Mouse (Mus musculus) CD4-positive, CD25-positive, alpha-beta regulatory T cell, adult 4 months (primary cell): Measurements from ENCODE around the gene Pptc7. TPM values are rescaled to one million over a fixed set of nuclear protein-coding genes. Genes with fewer than 3 reads are reported as not detected.

Source experiments
- ATAC-seq: one replicate; pipeline ENCODE4 v1.8.0; 2017
- polyA plus RNA-seq, 2 experiments: library from polyadenylated mRNA; unstranded; fragments of 100-300 nt; shearing (Covaris generic); gene quantifications; one replicate each; pipeline ENCODE4 v1.2.1; 2017

Pptc7 gene
- polyA plus RNA-seq, 2 experiments from 2014 or later: 17.8 to 18.7 TPM

- peak; percentile 37 for ATAC-seq
These were observed 16.3 kb upstream of the Pptc7 start for GRCm38 (mm10) chr5:122267899-122268298.

GRCm38 (mm10) chr5:122268858-122269604 is 15.1 kb upstream of the Pptc7 start:
- no peak for ATAC-seq

GRCm38 (mm10) chr5:122272821-122273220 is 11.3 kb upstream of the Pptc7 start:
- ATAC-seq: no peak

- ATAC-seq: peak; percentile 77
These were observed 9.4 kb upstream of the Pptc7 start for GRCm38 (mm10) chr5:122274785-122275184.

GRCm38 (mm10) chr5:122278946-122279345 is 5.2 kb upstream of the Pptc7 start:
- ATAC-seq: no peak

GRCm38 (mm10) chr5:122279799-122280421 is 4.3 kb upstream of the Pptc7 start:
- ATAC-seq: no peak

GRCm38 (mm10) chr5:122280422-122280826 is 3.7 kb upstream of the Pptc7 start:
- ATAC-seq: no peak

GRCm38 (mm10) chr5:122280827-122281462 is 3.2 kb upstream of the Pptc7 start:
- ATAC-seq: no peak

- no peak for ATAC-seq
These were observed 360 bp upstream of the Pptc7 start for GRCm38 (mm10) chr5:122283828-122284182.

GRCm38 (mm10) chr5:122285029-122285766 is 1.0 kb downstream of the Pptc7 start:
- ATAC-seq: no peak

- no peak for ATAC-seq
These were observed 1.6 kb downstream of the Pptc7 start for GRCm38 (mm10) chr5:122285767-122286150.

GRCm38 (mm10) chr5:122286191-122286590 is 2.0 kb downstream of the Pptc7 start:
- no peak for ATAC-seq

GRCm38 (mm10) chr5:122287026-122287425 is 2.9 kb downstream of the Pptc7 start:
- no peak for ATAC-seq

GRCm38 (mm10) chr5:122288147-122288811 is 4.1 kb downstream of the Pptc7 start:
- peak; percentile 73 for ATAC-seq

- peak; percentile 45 for ATAC-seq
These were observed 7.0 kb downstream of the Pptc7 start for GRCm38 (mm10) chr5:122291149-122291548.

GRCm38 (mm10) chr5:122291553-122292339 is 7.6 kb downstream of the Pptc7 start:
- ATAC-seq: no peak

- no peak for ATAC-seq
These were observed 9.0 kb downstream of the Pptc7 start for GRCm38 (mm10) chr5:122293131-122293530.

GRCm38 (mm10) chr5:122294219-122294735 is 10.1 kb downstream of the Pptc7 start:
- ATAC-seq: no peak

GRCm38 (mm10) chr5:122295113-122295935 is 11.2 kb downstream of the Pptc7 start:
- no peak for ATAC-seq

- ATAC-seq: no peak
These were observed 15.9 kb downstream of the Pptc7 start for GRCm38 (mm10) chr5:122300071-122300518.
